Mouse (Mus musculus): ENCODE data around the gene Lrrk2.

GRCm38 (mm10) chr15:91624475-91624874 lies 48.5 kb upstream of the Lrrk2 start:
- no peak for TF ChIP-seq POLR2A (IDR thresholded peaks at IDR 0.05; ENCODE audit: low read depth, low read length)
- TF ChIP-seq CTCF (conservative IDR thresholded peaks at IDR 0.05; ENCODE audit: insufficient read depth, insufficient read length, low read depth, low read length), result no peak

All from kidney, adult 2 months (tissue).